Mouse (Mus musculus): ENCODE results near the gene Ryr2.

Gene Ryr2

DNA sequence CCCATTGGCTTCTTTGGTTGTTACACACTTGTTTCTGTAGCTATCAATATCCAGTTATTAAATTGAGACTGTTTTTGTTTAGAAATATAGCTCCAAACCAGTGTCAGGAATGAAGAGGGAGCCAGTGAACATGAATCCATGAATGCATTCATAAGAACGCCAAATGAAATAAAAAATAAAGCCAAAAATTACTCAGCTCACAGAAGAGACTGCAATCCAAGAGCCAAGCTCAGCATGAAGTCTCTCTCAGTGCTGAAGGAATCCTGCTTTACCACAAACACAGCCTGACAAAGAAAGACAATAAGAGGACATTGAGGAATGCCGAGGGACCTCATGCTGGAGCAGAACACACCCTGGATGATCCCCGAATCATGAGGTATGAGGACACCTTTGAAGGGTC lies 154.8 kb downstream of the Ryr2 start:
- no peak for TF ChIP-seq GATA4 (IDR thresholded peaks at IDR 0.05; ENCODE audit: insufficient replicate concordance, low read length)

DNA sequence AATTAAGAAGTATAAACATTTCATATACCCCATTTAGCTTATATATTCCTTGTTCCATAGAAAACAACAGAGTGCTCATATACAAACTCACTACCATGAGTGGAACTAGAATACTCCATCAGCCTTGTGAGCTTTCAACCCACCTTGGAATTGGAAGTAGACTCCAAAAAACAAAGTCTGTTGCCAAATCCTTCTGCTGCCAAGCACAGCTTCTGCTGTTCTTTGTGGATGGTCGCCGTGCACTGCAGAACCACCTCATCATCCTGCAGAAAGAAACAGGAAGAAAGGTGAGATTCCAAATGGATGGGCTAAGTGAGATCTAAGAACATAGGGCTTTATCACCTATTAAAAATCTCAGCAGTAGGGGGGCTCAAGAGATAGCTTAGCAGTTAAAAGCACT lies 161.0 kb downstream of the Ryr2 start:
- no peak for TF ChIP-seq GATA4 (IDR thresholded peaks at IDR 0.05; ENCODE audit: insufficient replicate concordance, low read length)

DNA sequence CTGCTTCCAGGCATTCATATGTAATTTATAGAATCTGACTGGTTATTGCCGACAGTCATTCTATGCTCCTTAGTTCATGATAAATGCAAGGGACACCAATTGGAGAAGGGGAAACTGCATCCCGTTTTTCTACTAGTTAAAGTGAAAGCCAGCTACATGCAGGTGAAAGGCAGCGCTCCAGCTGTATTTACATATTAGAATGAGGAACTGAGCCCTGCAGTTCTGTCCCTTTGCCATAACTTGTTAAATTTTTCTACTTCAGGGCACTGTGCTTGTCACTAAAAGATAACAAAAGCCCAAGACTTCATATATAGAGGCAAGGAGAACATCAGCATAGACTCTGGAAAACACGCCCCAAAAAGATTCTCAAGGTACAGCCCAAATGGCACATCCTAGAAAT lies 165.0 kb downstream of the Ryr2 start:
- no peak for TF ChIP-seq GATA4 (IDR thresholded peaks at IDR 0.05; ENCODE audit: insufficient replicate concordance, low read length)

DNA sequence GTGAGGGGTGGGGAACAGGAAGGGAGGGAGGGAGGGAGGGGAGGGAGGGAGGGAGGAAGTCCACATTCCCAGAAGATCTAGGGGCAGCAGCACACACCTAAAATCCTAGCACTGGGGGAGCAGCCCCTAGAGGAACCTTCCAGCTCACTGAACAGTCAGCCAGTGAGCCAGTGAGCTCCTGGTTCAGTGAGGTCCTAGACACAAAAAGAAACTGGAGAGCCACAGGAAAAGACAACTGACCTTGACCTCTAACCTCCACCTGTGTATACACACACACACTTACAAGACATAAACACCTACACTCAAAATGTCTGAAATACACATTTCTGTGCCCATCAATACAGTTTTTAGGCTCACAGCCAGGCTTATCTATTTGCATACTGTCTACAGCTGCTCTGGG lies 173.4 kb downstream of the Ryr2 start:
- no peak for TF ChIP-seq GATA4 (IDR thresholded peaks at IDR 0.05; ENCODE audit: insufficient replicate concordance, low read length)

DNA sequence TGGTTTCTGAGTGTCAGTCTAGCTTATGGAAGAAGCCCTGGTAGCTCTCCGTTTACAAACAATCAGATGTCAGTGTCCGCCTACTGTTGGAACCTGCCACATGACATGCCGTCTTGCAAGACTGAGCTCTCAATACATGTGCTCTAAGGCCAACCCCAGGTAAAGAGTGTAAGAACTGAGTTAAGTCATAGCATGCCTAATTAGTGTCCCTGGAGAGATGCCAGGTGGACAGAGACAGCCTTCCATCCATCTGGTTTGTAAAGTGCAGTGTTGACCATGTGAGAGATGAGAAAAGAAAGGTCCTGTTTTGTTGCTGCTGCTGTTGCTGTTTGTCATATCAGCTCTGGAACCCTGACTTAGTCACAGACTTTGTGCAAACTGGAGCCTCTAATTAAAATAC lies 178.0 kb downstream of the Ryr2 start:
- no peak for TF ChIP-seq GATA4 (IDR thresholded peaks at IDR 0.05; ENCODE audit: insufficient replicate concordance, low read length)

DNA sequence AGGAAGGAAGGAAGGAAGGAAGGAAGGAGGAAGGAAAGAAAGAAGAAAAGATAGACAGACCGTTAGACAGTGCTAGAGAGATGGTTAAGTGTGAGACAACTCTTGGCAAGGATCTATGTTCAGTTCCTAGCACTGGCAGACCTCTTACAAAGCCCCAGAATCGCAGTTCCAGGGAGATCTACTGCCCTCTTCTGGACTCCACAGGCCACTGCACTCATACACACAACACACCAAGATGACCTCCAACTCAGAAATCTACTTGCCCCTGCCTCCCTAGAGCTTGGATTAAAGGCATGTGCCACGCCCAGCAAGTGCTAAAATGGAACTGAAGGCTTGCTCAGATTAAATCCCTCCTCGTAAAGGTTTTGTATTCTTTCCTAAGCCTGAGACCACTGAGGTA lies 179.0 kb downstream of the Ryr2 start:
- TF ChIP-seq GATA4 (IDR thresholded peaks at IDR 0.05; ENCODE audit: insufficient replicate concordance, low read length) = no peak

DNA sequence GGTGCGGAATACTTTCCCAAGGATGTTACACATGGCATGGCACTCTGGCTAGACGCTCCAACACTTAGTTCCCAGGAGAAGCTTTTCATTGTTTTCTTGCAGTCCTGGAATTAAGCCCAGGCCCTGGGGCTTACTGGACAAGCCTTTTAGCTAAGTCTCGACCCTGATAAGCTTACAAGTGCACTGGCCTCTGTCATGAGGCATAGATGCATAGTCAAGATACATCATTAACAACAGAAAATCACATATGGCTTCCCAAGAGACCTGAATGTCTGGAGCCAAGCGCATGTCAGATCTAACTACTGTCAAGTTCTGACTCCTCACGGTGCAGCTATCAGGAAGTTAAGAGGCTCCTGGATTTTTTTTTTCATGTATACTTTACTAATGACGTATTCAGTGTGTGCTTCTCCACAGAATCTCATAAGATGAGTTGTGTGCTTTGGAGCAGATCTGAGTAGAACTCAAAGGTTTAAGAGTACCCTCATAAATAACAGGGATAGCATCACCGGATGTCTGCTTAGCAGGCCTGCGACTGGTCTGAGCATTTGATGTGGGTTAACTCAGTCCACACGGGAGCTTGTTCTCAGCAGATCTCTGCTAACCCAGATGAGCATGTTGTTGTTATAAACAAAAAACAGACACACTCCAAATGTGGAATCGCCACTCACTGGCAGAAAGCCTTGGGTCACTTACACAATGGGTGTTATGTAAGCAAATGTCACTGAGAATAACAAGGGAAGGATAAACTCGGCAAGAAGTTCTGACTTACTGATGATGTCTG lies 179.8 kb downstream of the Ryr2 start:
- TF ChIP-seq GATA4 (IDR thresholded peaks at IDR 0.05; ENCODE audit: insufficient replicate concordance, low read length) = no peak

DNA sequence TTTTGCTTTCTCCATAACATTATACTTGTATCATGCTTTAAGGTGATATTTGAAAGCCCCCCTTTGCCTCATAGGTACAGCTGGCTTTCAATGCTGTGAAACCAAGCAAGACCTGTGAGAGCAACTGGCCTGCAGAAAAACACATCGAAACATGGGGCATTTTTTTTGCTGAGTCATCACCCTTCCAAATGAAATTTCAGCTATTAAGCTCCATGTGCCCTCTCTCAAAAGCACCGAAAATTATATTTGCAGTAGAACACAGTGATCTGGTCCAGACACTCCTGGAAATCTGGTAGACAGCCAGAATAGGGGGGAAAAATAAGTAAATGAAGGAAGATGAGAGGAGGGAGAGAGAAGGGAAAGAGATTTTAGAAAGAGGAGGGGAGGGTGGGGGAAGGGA lies 180.5 kb downstream of the Ryr2 start:
- TF ChIP-seq GATA4 (IDR thresholded peaks at IDR 0.05; ENCODE audit: insufficient replicate concordance, low read length) = no peak

DNA sequence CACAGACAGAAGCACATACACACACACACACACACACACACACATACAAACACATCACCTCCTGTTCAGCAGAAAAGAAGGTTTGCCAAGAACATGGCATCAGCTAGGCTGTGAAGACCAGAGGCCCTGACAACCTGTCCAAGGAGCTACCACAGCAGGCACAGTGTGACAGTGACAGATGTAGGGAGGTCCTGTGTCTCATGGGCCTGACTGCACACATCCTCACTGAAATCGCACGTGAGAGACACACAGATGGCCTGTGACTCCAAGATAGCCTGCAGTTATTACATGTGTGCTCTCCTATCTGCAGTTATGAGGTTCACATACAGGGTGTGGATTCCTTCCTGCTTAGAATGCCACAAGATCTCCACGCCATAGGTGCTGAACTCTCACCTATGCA lies 182.0 kb downstream of the Ryr2 start:
- TF ChIP-seq GATA4 (IDR thresholded peaks at IDR 0.05; ENCODE audit: insufficient replicate concordance, low read length) = no peak

DNA sequence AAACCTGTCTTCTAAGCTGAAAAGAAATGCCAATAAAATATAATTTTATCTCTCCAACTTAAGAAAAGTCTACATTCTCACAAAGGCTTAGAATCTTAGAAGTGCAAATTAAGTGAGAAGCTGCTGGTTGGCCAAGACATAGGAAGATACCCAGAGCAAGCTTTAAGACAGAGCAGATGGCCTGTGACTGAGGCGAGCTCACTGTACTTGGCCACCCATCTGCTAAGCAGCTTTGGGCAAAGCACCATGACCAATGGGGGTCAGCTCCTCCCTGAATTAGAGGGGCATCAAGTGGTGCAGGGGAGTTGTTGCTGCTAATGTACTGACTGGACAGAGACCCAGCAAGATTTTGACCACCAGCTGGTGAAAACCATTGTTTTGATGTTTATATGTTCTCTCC lies 186.2 kb downstream of the Ryr2 start:
- TF ChIP-seq GATA4 (IDR thresholded peaks at IDR 0.05; ENCODE audit: insufficient replicate concordance, low read length) = no peak

DNA sequence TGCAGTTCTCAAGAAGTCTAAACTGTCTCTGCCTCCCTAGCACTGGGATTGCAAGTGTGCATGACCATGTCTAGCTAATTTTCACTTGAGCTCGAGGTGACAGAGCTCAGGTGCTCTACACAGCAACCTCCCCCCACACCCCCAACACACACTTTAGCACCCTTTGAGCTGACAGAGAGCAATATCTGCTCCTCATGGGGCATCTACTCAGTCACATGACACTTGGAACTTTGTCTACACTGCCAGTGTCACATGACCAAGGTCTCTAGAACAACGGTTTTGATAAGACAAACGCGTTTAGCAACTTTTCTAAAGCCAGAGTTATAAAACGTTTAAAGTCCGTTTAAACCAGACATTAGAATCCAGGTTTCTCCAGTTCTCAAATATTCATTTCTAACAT lies 187.3 kb downstream of the Ryr2 start:
- TF ChIP-seq GATA4 (IDR thresholded peaks at IDR 0.05; ENCODE audit: insufficient replicate concordance, low read length) = no peak

DNA sequence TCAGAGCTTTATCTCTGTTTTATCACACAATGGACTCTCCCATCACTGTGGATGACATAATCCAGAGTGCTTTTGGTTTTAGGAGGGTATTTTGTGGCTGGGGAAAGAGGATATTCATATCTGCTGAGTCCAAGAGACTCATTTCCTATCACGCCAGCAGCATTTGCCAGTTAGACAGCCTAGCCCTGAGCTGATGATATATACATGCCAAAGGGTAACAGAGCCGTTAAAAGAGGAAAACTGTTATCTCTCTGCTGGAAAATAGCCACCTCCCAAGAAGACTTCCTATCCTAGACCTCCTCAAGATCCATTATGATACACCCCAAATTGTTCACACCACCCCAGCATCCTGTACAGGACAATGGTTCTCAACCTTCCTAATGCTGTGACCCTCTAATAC lies 191.1 kb downstream of the Ryr2 start:
- no peak for TF ChIP-seq GATA4 (IDR thresholded peaks at IDR 0.05; ENCODE audit: insufficient replicate concordance, low read length)

DNA sequence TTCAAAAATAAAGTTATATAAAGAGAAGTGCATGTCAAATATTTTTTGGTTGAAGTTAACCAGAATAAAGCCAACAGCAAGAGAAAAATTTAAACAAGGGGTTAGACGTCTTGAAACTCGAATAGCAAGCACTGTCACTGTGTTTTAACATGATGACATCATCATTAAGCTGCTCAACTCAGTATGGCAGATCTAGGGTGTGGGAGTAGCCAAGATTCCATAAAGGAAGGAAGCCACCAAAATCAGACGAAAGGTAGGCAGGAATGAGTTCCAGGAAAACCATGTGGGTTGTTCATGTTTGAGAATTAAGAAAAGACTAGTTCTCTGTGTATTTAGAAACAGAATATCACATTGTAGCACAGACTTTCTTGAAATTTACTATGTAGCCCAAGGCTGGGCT lies 192.1 kb downstream of the Ryr2 start:
- no peak for TF ChIP-seq GATA4 (IDR thresholded peaks at IDR 0.05; ENCODE audit: insufficient replicate concordance, low read length)

DNA sequence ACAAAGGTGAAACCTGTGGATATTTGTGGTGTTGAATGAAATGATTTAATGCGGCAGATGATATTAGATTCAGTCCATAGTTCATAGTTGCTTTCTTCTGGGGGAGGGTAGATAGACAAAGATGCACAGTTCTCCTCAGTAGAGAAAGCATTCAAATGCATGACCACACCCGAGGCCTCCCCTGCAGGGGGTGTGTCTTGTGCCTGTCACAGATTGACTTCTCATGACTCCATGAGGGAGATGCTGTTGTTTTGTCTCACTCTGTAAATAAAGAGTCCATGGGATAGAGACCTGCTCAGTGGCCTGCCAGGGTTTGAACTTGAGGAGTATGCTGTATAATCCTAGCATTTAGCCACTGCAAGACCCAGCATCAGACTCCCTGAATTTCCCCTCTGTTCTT lies 194.5 kb downstream of the Ryr2 start:
- no peak for TF ChIP-seq GATA4 (IDR thresholded peaks at IDR 0.05; ENCODE audit: insufficient replicate concordance, low read length)

DNA sequence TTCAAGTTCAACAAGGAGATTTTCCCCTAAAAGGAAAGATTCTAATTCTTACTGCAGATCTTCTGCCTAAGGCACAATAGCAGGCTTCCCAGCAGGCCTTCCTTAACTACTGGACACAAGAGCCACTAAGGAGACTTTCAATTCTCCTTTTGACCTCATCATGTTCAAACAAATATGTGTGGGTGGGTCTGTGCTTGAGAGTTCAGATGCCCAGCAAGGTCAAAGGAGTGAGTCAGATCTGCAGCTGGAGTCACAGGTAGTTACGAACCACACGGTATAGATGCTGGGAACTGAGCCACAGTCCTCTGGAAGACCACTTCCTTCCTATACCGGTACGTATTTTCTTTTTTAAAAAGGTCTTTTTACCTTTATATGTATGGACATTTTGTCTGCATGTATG lies 198.6 kb downstream of the Ryr2 start:
- no peak for TF ChIP-seq GATA4 (IDR thresholded peaks at IDR 0.05; ENCODE audit: insufficient replicate concordance, low read length)

DNA sequence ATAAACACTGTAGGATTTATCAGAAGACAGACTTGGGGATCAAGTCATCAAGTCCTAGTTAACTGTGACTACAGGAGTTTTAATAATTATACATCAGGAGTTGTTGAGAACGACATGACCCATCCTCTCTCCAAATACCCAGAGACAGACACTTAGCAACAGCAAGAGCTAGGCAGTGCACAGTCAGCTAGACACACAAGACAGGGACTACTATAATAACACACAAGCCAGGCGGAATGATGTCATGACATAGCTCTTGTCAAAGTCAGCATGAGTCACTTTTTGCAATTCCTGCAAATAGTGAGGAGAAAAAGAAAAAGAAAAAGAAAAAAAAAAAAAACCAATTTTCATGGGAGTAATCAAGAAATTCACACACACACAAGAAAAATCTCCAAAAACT lies 201.6 kb downstream of the Ryr2 start:
- TF ChIP-seq GATA4 (IDR thresholded peaks at IDR 0.05; ENCODE audit: insufficient replicate concordance, low read length) = no peak

DNA sequence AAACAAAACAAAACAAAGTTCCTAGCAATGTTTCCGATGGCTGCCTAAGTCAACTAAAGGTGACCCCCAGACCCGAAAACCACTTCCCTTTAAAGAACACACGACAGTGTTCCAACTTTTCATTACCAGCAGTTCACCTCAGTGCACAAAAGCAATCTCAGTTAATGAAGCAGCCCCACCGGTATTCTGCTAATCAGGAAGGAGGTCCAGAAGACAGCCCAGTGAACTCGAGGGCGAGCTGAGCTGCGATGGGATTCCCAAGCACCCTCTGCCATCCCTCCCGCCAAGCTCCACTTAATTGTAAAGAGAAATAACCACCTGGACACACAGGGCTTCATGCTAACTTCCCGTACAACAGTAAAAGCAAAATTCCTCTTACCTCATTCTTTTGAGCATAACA lies 203.5 kb downstream of the Ryr2 start:
- TF ChIP-seq GATA4 (IDR thresholded peaks at IDR 0.05; ENCODE audit: insufficient replicate concordance, low read length) = no peak

All from liver, adult (tissue).